Mouse (Mus musculus): ENCODE data around the gene 4933416C03Rik. TPM values are rescaled to one million over a fixed set of nuclear protein-coding genes. Genes with fewer than 3 reads are reported as not detected.

4933416C03Rik gene
- polyA plus RNA-seq, 1 experiment: not detected

- WGBS: 87% methylated on average over 13 of the region's 13 CpGs
- Histone ChIP-seq H3K4me1 (ENCODE audit: control insufficient read depth, insufficient read depth, low read length) (no peaks in the 10 kb centered on the region), H3K4me3 (replicated peaks; ENCODE audit: extremely low read depth, low read depth, low read length) (no peak overlapping the region)
- TF ChIP-seq POLR2A (IDR thresholded peaks at IDR 0.05; ENCODE audit: borderline replicate concordance, extremely low read depth, low read depth, low read length) (no peak), CTCF (IDR thresholded peaks at IDR 0.05; ENCODE audit: insufficient read depth, low read length) (no peak)
- no peak for DNase-seq
Observed at GRCm38 (mm10) chr10:116096466-116096865, 17.3 kb downstream of the 4933416C03Rik start.

GRCm38 (mm10) chr10:116083965-116084364 is 29.8 kb downstream of the 4933416C03Rik start:
- no peak overlapping the region for H3K4me3 ChIP-seq (replicated peaks; ENCODE audit: extremely low read depth, low read depth, low read length)
- no peaks in the 10 kb centered on the region for H3K4me1 ChIP-seq (ENCODE audit: control insufficient read depth, insufficient read depth, low read length)
- no peak for TF ChIP-seq POLR2A (IDR thresholded peaks at IDR 0.05; ENCODE audit: borderline replicate concordance, extremely low read depth, low read depth, low read length)
- no peak for TF ChIP-seq CTCF (IDR thresholded peaks at IDR 0.05; ENCODE audit: insufficient read depth, low read length)
- no peak for DNase-seq
- 19% methylated on average over 3 of the region's 3 CpGs for WGBS

GRCm38 (mm10) chr10:116080841-116081240 is 32.9 kb downstream of the 4933416C03Rik start:
- DNase-seq: no peak
- 75% methylated on average over 6 of the region's 6 CpGs for WGBS
- H3K4me3 ChIP-seq (replicated peaks; ENCODE audit: extremely low read depth, low read depth, low read length): no peak overlapping the region
- H3K4me1 ChIP-seq (ENCODE audit: control insufficient read depth, insufficient read depth, low read length): no peaks in the 10 kb centered on the region
- TF ChIP-seq CTCF (IDR thresholded peaks at IDR 0.05; ENCODE audit: insufficient read depth, low read length): no peak
- TF ChIP-seq POLR2A (IDR thresholded peaks at IDR 0.05; ENCODE audit: borderline replicate concordance, extremely low read depth, low read depth, low read length): no peak

- WGBS: 48% methylated on average over 7 of the region's 7 CpGs
Observed at GRCm38 (mm10) chr10:116079396-116079795, 34.3 kb downstream of the 4933416C03Rik start.

DNA sequence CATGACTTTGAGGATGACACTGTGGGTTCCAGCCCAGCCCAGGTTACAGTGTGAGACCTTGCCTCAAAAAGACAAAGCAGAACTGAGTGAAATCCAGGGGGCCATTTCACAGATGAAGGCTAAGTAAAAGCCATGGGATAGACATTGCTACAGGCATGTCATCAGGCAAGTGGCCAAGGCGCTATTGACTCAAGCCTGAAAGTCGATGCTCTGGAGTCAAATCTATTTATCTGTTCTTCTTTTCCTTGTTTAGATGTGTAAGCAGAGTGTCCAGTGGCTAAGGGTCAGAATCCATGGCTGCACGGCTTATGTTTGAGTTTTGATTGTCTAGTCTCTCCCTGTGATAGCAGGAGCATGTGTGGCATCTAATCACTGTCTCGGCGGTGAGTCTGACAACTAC is 35.1 kb downstream of the 4933416C03Rik start:
- H3K4me3 ChIP-seq (replicated peaks; ENCODE audit: extremely low read depth, low read depth, low read length): no peak overlapping the region
- TF ChIP-seq POLR2A (IDR thresholded peaks at IDR 0.05; ENCODE audit: borderline replicate concordance, extremely low read depth, low read depth, low read length): no peak
- no peak for TF ChIP-seq CTCF (IDR thresholded peaks at IDR 0.05; ENCODE audit: insufficient read depth, low read length)
- WGBS: 65% methylated on average over 5 of the region's 5 CpGs
- no peaks in the 10 kb centered on the region for H3K4me1 ChIP-seq (ENCODE audit: control insufficient read depth, insufficient read depth, low read length)
- no peak for DNase-seq

More at GRCm38 (mm10) chr10:116079396-116079795, 34.3 kb downstream of the 4933416C03Rik start:
- no peak for DNase-seq
- H3K4me3 ChIP-seq (replicated peaks; ENCODE audit: extremely low read depth, low read depth, low read length): no peak overlapping the region
- H3K4me1 ChIP-seq (ENCODE audit: control insufficient read depth, insufficient read depth, low read length): no peaks in the 10 kb centered on the region
- TF ChIP-seq POLR2A (IDR thresholded peaks at IDR 0.05; ENCODE audit: borderline replicate concordance, extremely low read depth, low read depth, low read length): no peak
- TF ChIP-seq CTCF (IDR thresholded peaks at IDR 0.05; ENCODE audit: insufficient read depth, low read length): no peak

DNA sequence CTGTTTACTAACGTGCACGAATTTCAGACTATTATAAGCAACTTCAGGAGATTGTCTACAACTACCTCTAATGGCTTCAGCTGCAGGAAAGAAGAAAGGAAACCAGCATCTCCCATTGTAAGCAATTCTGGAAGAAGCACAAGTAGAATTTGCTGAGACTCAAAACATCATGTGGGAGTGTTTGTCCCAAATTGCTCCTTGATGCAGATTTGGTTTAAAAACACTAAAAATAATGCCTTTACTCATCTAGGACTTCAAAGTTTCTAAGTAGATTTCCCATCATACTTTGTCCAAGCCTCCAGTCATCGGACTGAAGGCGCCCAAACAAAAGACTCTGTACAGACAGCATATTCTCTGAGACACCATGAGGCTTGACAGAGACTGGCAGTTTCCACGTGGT is 37.8 kb downstream of the 4933416C03Rik start:
- TF ChIP-seq CTCF (IDR thresholded peaks at IDR 0.05; ENCODE audit: insufficient read depth, low read length) (no peak), POLR2A (IDR thresholded peaks at IDR 0.05; ENCODE audit: borderline replicate concordance, extremely low read depth, low read depth, low read length) (no peak)
- 68% methylated on average over 5 of the region's 5 CpGs for WGBS
- Histone ChIP-seq H3K4me3 (replicated peaks; ENCODE audit: extremely low read depth, low read depth, low read length) (no peak overlapping the region), H3K4me1 (ENCODE audit: control insufficient read depth, insufficient read depth, low read length) (no peaks in the 10 kb centered on the region)
- DNase-seq: no peak

Other genes with a start within 250 kb of the 4933416C03Rik start
- 0.59 and 0.89 TPM in 2 replicates for gene Ptprr, start 95.7 kb downstream of the 4933416C03Rik start, polyA plus RNA-seq (2012; rRNA removed)
- gene Ptprb, start 161.6 kb upstream of the 4933416C03Rik start, polyA plus RNA-seq (2012; rRNA removed): 75.4 and 83.5 TPM in 2 replicates

All from lung, adult 2 months (tissue).